Comparison of ENCODE assay signal across 8 mouse cellular contexts in genomic region chr7:127588011-127588871, GRCm38 (mm10). TPM values are rescaled to one million over a fixed set of nuclear protein-coding genes. Genes with fewer than 3 reads are reported as not detected.
DNase-seq lines count a peak whose midpoint lies in the region; ATAC-seq and TF ChIP-seq lines count a peak whose summit lies in the region.

Ccdc189 (minus strand) TSS chr7:127588595.
Rnf40 (plus strand) TSS chr7:127588767.

- peak within 1 kb of the TSS; percentile 88 for H3K9ac ChIP-seq in hindbrain, embryonic 13.5 days

- peaks cover 24% of the 10 kb centered on the region for H3K4me1 ChIP-seq in hindbrain, embryonic 13.5 days (replicated peaks)

- POLR2A ChIA-PET in Patski (lab: Charles Lee) = interaction anchor here (0.5 to 2.0 kb wide), 2 partner anchors 11 to 23 kb away, joined by 7 to 8 read pairs; no protein-coding TSS in a partner anchor

- ATAC-seq in Patski = peak; percentile 87
- ATAC-seq in hindbrain, embryonic 13.5 days (ENCODE audit: low FRiP score) = peak; percentile 97

- H3K27ac ChIP-seq in hindbrain, embryonic 13.5 days = peak within 1 kb of the TSS; percentile 77

- TF ChIP-seq CTCF in Patski (IDR thresholded peaks at IDR 0.05) = no peak

- no peaks in the 10 kb centered on the region for H3K9me3 ChIP-seq in hindbrain, embryonic 13.5 days

- DNase-seq in Patski (ENCODE audit: low read depth, low spot score) = peak; percentile 97
- peak; percentile 91 for DNase-seq in cerebellum, postnatal 14 days
- peak; percentile 93 to 96 for DNase-seq in frontal cortex, postnatal 14 days (ENCODE audit: low spot score in 2 of 2)
- peak; percentile 77 to 80 for DNase-seq in layer of hippocampus, postnatal 25 days (ENCODE audit: extremely low spot score in 1 of 2, low spot score in 1 of 2)
- DNase-seq in lung, postnatal 25 days (ENCODE audit: low spot score) = peak; percentile 98
- DNase-seq in retina, embryonic 14.5 days (ENCODE audit: low spot score) = peak; percentile 98
- peak; percentile 84 for DNase-seq in thymus, postnatal 4 days

- in situ Hi-C loops in Patski (cut with MboI; ENCODE audit: low pct_unique_long_range_greater_than_20kb) = no loop called here

- peaks cover 63% of the 10 kb centered on the region for H3K36me3 ChIP-seq in hindbrain, embryonic 13.5 days

- CTCF ChIA-PET in Patski (lab: Charles Lee) = no interaction called here

- H3K27me3 ChIP-seq in Patski = no peaks in the 10 kb centered on the region
- no peaks in the 10 kb centered on the region for H3K27me3 ChIP-seq in hindbrain, embryonic 13.5 days

- under 1% methylated on average over 50 of the region's 50 CpGs for WGBS in hindbrain, embryonic 13.5 days

- H3K4me3 ChIP-seq in hindbrain, embryonic 13.5 days = peak within 1 kb of the TSS; percentile 88

- H3K4me2 ChIP-seq in hindbrain, embryonic 13.5 days = peak within 1 kb of the TSS; percentile 91

RNA-seq across cellular contexts. Expression of gene Ccdc189, which starts in this region (rescaled TPM):
- 22.0 TPM for polyA plus RNA-seq in Patski (2021)
- polyA plus RNA-seq in hindbrain, embryonic 13.5 days (2015; fragmentation: Nextera tagmentation; extraction: Ambion mirVana) = 10.7 and 13.0 TPM in 2 replicates
- 10 to 100 TPM in 1 of 2 experiments, 1 to 10 TPM in 1; 10.0 to 11.1 TPM for total RNA-seq in layer of hippocampus, postnatal 25 days (2021)

RNA-seq across cellular contexts. Expression of gene Rnf40, which starts in this region (rescaled TPM):
- 42.7 TPM for polyA plus RNA-seq in Patski (2021)
- 49.9 and 50.5 TPM in 2 replicates for polyA plus RNA-seq in hindbrain, embryonic 13.5 days (2015; fragmentation: Nextera tagmentation; extraction: Ambion mirVana)
- 10 to 100 TPM; 67.2 to 80.8 TPM for total RNA-seq in layer of hippocampus, postnatal 25 days (2021)

Comparison
In these comparisons a context has a peak if more than half of its experiments do, and no peak if none do; other contexts are left out.
1. Peak in every context shown above with its lines: DNase-seq, ATAC-seq, H3K4me3 ChIP-seq and H3K27ac ChIP-seq.